ENCODE assay signal across 10 mouse cellular contexts in genomic region chr8:64688161-64688560, GRCm38 (mm10). TPM values are rescaled to one million over a fixed set of nuclear protein-coding genes. Genes with fewer than 3 reads are reported as not detected.
DNase-seq lines count a peak whose midpoint lies in the region; ATAC-seq and TF ChIP-seq lines count a peak whose summit lies in the region.
"Had no signal": no experiment of that assay in that cellular context is flagged by ENCODE, and none has a peak within 500 bp of the region (broad histone marks: within the 10 kb centered on the region; RNA-seq: fewer than 3 reads in every experiment).

No protein-coding gene starts in this region.

- DNase-seq in cerebellum, adult 11-12 months, result no peak
- peak; percentile 14 for DNase-seq in lung, embryonic 14.5 days
- no peak for DNase-seq in lung, adult 2 months
- DNase-seq in heart, adult 9 months (ENCODE audit: low spot score in 2 of 2), result peak; percentile 20 to 45
- DNase-seq in skeletal muscle tissue, adult 2 months (ENCODE audit: low read depth, low spot score), result peak; percentile 83
- DNase-seq in layer of hippocampus, postnatal 10 days (ENCODE audit: low spot score in 2 of 2), result no peak
- no peak for DNase-seq in right cerebral cortex, postnatal 25 days
- DNase-seq: left cerebral cortex, postnatal 4 days had no signal

- no peak overlapping the region for H3K27ac ChIP-seq in lung, embryonic 14.5 days (ENCODE audit: low read depth)
- H3K27ac ChIP-seq: liver, embryonic 14.5 days had no signal

- TF ChIP-seq CTCF in lung, embryonic 14.5 days (IDR thresholded peaks at IDR 0.05; ENCODE audit: low read depth), result no peak
- no peak for TF ChIP-seq CTCF in lung, adult 2 months (IDR thresholded peaks at IDR 0.05; ENCODE audit: insufficient read depth, low read length)

- WGBS in lung, embryonic 14.5 days, result 66% methylated on average over 3 of the region's 3 CpGs
- WGBS in lung, adult 2 months, result 54% methylated on average over 3 of the region's 3 CpGs

- H3K4me3 ChIP-seq in lung, embryonic 14.5 days (ENCODE audit: low read depth, low read length), result no peak overlapping the region
- H3K4me3 ChIP-seq in lung, adult 2 months (replicated peaks; ENCODE audit: extremely low read depth, low read depth, low read length), result no peak overlapping the region

- no peak for TF ChIP-seq POLR2A in lung, adult 2 months (IDR thresholded peaks at IDR 0.05; ENCODE audit: borderline replicate concordance, extremely low read depth, low read depth, low read length)

- H3K4me2 ChIP-seq in lung, embryonic 14.5 days, result no peak overlapping the region

- no peaks in the 10 kb centered on the region for H3K36me3 ChIP-seq in lung, embryonic 14.5 days (ENCODE audit: insufficient read depth)

- no peaks in the 10 kb centered on the region for H3K4me1 ChIP-seq in lung, embryonic 14.5 days (ENCODE audit: insufficient read depth)
- no peaks in the 10 kb centered on the region for H3K4me1 ChIP-seq in lung, adult 2 months (ENCODE audit: control insufficient read depth, insufficient read depth, low read length)

- H3K9me3 ChIP-seq in lung, embryonic 14.5 days (ENCODE audit: low read depth, low read length), result no peaks in the 10 kb centered on the region

- 0 out of 2 replicates have a peak, but pooled peaks cover under 1% of the 10 kb centered on the region for H3K27me3 ChIP-seq in lung, embryonic 14.5 days (ENCODE audit: insufficient read depth, low read length)

- H3K9ac ChIP-seq in lung, embryonic 14.5 days, result no peak overlapping the region
- H3K9ac ChIP-seq: liver, embryonic 14.5 days had no signal

- ATAC-seq in cerebellum, adult (ENCODE audit: insufficient number of reproducible peaks, low FRiP score, low TSS enrichment), result 0 out of 2 replicates have a peak, but pooled peaks have one; percentile 45
- no peak for ATAC-seq in lung, embryonic 14.5 days (ENCODE audit: insufficient read depth)

RNA-seq across cellular contexts. Expression of gene Cpe, which starts 4.7 kb away (rescaled TPM):
- 30.6 and 36.9 TPM in 2 replicates for polyA plus RNA-seq in lung, embryonic 14.5 days (2014; fragmentation: Nextera tagmentation; extraction: Ambion mirVana)
- 28.8 and 29.7 TPM in 2 replicates for polyA plus RNA-seq in lung, adult 2 months (2012; rRNA removed)
- 1,000 to 10,000 TPM; 2,385 to 2,461 TPM for total RNA-seq in layer of hippocampus, postnatal 10 days (2021)

RNA-seq across cellular contexts. Expression of gene Msmo1, which starts 45.4 kb away (rescaled TPM):
- polyA plus RNA-seq in lung, embryonic 14.5 days (2014; fragmentation: Nextera tagmentation; extraction: Ambion mirVana), result 76.5 and 93.3 TPM in 2 replicates
- 16.2 and 32.2 TPM in 2 replicates for polyA plus RNA-seq in lung, adult 2 months (2012; rRNA removed)
- total RNA-seq in layer of hippocampus, postnatal 10 days (2021), result 100 to 1,000 TPM; 130 to 175 TPM

Comparison
In these comparisons a context has a peak if more than half of its experiments do, and no peak if none do; other contexts are left out.
1. DNase-seq: peak in lung, embryonic 14.5 days (single experiment), heart, adult 9 months (2 of 2) and skeletal muscle tissue, adult 2 months (single experiment); none in cerebellum, adult 11-12 months (single experiment), lung, adult 2 months (single experiment), layer of hippocampus, postnatal 10 days (0 of 2) and right cerebral cortex, postnatal 25 days (single experiment).